ENCODE assay signal across 26 mouse cellular contexts in genomic region chr1:88086125-88086524, GRCm38 (mm10). TPM values are rescaled to one million over a fixed set of nuclear protein-coding genes. Genes with fewer than 3 reads are reported as not detected.
DNase-seq lines count a peak whose midpoint lies in the region; ATAC-seq and TF ChIP-seq lines count a peak whose summit lies in the region.
"Had no signal": no experiment of that assay in that cellular context is flagged by ENCODE, and none has a peak within 500 bp of the region (broad histone marks: within the 10 kb centered on the region; RNA-seq: fewer than 3 reads in every experiment).

No protein-coding gene starts in this region.

- H3K4me3 ChIP-seq in liver, adult 2 months (ENCODE audit: insufficient read depth, low read depth, low read length): no peak overlapping the region
- H3K4me3 ChIP-seq in liver, embryonic 12.5 days: no peak overlapping the region
- H3K4me3 ChIP-seq in intestine, postnatal 0 days (ENCODE audit: low read depth, low read length): no peak overlapping the region
- H3K4me3 ChIP-seq: embryonic facial prominence, embryonic 10.5 days; embryonic facial prominence, embryonic 12.5 days had no signal

- TF ChIP-seq POLR2A in liver, adult 2 months (IDR thresholded peaks at IDR 0.05; ENCODE audit: extremely low read depth, insufficient read depth, low read length): no peak

- no peaks in the 10 kb centered on the region for H3K27me3 ChIP-seq in liver, adult 2 months (ENCODE audit: control insufficient read depth, insufficient read depth, low read length)
- no peaks in the 10 kb centered on the region for H3K27me3 ChIP-seq in liver, embryonic 12.5 days (replicated peaks)
- no peaks in the 10 kb centered on the region for H3K27me3 ChIP-seq in intestine, postnatal 0 days (replicated peaks; ENCODE audit: control insufficient read depth, insufficient read depth, low read length)
- H3K27me3 ChIP-seq: embryonic facial prominence, embryonic 12.5 days; Patski had no signal

- H3K36me3 ChIP-seq in liver, adult 2 months (ENCODE audit: control insufficient read depth, insufficient read depth, low read length): peaks cover 6% of the 10 kb centered on the region; the same call in 1 of the 2 replicates
- no peaks in the 10 kb centered on the region for H3K36me3 ChIP-seq in liver, embryonic 12.5 days
- no peaks in the 10 kb centered on the region for H3K36me3 ChIP-seq in intestine, postnatal 0 days (ENCODE audit: control insufficient read depth, insufficient read depth)
- H3K36me3 ChIP-seq: embryonic facial prominence, embryonic 10.5 days; embryonic facial prominence, embryonic 12.5 days; G1E had no signal

- H3K4me2 ChIP-seq in liver, embryonic 12.5 days: no peak overlapping the region
- no peak overlapping the region for H3K4me2 ChIP-seq in intestine, postnatal 0 days (replicated peaks; ENCODE audit: low read depth)
- H3K4me2 ChIP-seq: embryonic facial prominence, embryonic 12.5 days had no signal

- peak; percentile 80 for DNase-seq in liver, adult 2 months (ENCODE audit: extremely low read depth, low read depth, low spot score)
- no peak for DNase-seq in kidney, adult 18-20 months
- DNase-seq in frontal cortex, adult 2 months (ENCODE audit: extremely low spot score in 1 of 2, low spot score in 1 of 2): no peak
- DNase-seq: adrenal gland, adult 8-10 months; adrenal gland, postnatal 14 days; adrenal gland, postnatal 36 days; B cell, adult 2 months; cerebellum, adult 11-12 months; cerebellum, adult 2 months; cerebellum, adult 9-10 months; cerebellum, postnatal 25 days had no signal

- no peaks in the 10 kb centered on the region for H3K9me3 ChIP-seq in liver, embryonic 12.5 days (replicated peaks)
- no peaks in the 10 kb centered on the region for H3K9me3 ChIP-seq in intestine, postnatal 0 days (ENCODE audit: control insufficient read depth)
- H3K9me3 ChIP-seq: embryonic facial prominence, embryonic 10.5 days; embryonic facial prominence, embryonic 12.5 days; G1E had no signal

- WGBS in liver, adult 2 months: 24% methylated on average over 1 of the region's 1 CpGs
- 54% methylated on average over 1 of the region's 1 CpGs for WGBS in liver, embryonic 12.5 days (ENCODE audit: insufficient replicate concordance)
- WGBS in intestine, postnatal 0 days: 31% methylated on average over 1 of the region's 1 CpGs

- ATAC-seq in liver, embryonic 12.5 days: no peak
- ATAC-seq in intestine, postnatal 0 days: peak; percentile 82
- ATAC-seq: activated CD4-positive, CD25-positive, alpha-beta regulatory T cell, adult 4 months; CD4-positive, CD25-positive, alpha-beta regulatory T cell, adult 4 months; forebrain, embryonic 14.5 days; forebrain, embryonic 16.5 days; Patski had no signal

- no peak overlapping the region for H3K27ac ChIP-seq in liver, adult 2 months (replicated peaks; ENCODE audit: insufficient read depth, low read depth, low read length)
- no peak overlapping the region for H3K27ac ChIP-seq in liver, embryonic 12.5 days
- peak overlapping the region; percentile 35; the same call in 1 of the 2 replicates for H3K27ac ChIP-seq in intestine, postnatal 0 days (ENCODE audit: low read depth, low read length)
- H3K27ac ChIP-seq: embryonic facial prominence, embryonic 10.5 days; embryonic facial prominence, embryonic 12.5 days had no signal

- no peak overlapping the region for H3K9ac ChIP-seq in liver, adult 2 months (ENCODE audit: low read depth, low read length)
- H3K9ac ChIP-seq in liver, embryonic 12.5 days: no peak overlapping the region
- H3K9ac ChIP-seq in intestine, postnatal 0 days (ENCODE audit: low read depth, low read length): no peak overlapping the region
- H3K9ac ChIP-seq: embryonic facial prominence, embryonic 12.5 days had no signal

- TF ChIP-seq CTCF in liver, adult 2 months (IDR thresholded peaks at IDR 0.05; ENCODE audit: low read depth, low read length): no peak
- TF ChIP-seq CTCF in intestine, postnatal 0 days (IDR thresholded peaks at IDR 0.05; ENCODE audit: low read depth): no peak

- H3K79me2 ChIP-seq in liver, adult 2 months (ENCODE audit: control insufficient read depth, insufficient read depth, low read length): peaks cover 18% of the 10 kb centered on the region

- H3K4me1 ChIP-seq in liver, adult 2 months (ENCODE audit: control insufficient read depth, insufficient read depth, low read length): peaks cover 4% of the 10 kb centered on the region
- H3K4me1 ChIP-seq in liver, embryonic 12.5 days: no peaks in the 10 kb centered on the region
- H3K4me1 ChIP-seq in intestine, postnatal 0 days (replicated peaks; ENCODE audit: control insufficient read depth, insufficient read depth, low read length): 0 out of 2 replicates have a peak, but pooled peaks cover 7% of the 10 kb centered on the region
- H3K4me1 ChIP-seq: embryonic facial prominence, embryonic 10.5 days; embryonic facial prominence, embryonic 12.5 days had no signal

RNA-seq across cellular contexts. Expression of gene Ugt1a8, which starts 1.5 kb away (rescaled TPM):
- 4.0 and 4.6 TPM in 2 replicates for total RNA-seq in liver, adult 2 months (2014; rRNA removed)
- polyA plus RNA-seq in liver, adult 2 months (2012; rRNA removed): 0.07 and 0.11 TPM in 2 replicates
- not detected in 2 replicates for polyA plus RNA-seq in liver, embryonic 12.5 days (2016; fragmentation: Nextera tagmentation; extraction: Ambion mirVana)
- polyA plus RNA-seq in intestine, postnatal 0 days (2015; fragmentation: Nextera tagmentation; extraction: Ambion mirVana): 0.05 and 0.08 TPM in 2 replicates
- 0.04 TPM in 1 of 2 replicates, not detected in the other for polyA plus RNA-seq in frontal cortex, adult 2 months (2012; rRNA removed)
- total RNA-seq: adrenal gland, adult 18-20 months; adrenal gland, adult 8-10 months; adrenal gland, postnatal 14 days; adrenal gland, postnatal 36 days; CH12.LX; G1E had no signal
- polyA plus RNA-seq: activated CD4-positive, CD25-positive, alpha-beta regulatory T cell, adult 4 months; CD4-positive, CD25-positive, alpha-beta regulatory T cell, adult 4 months; cerebellum, adult 2 months; cortical plate, adult 2 months; embryonic facial prominence, embryonic 10.5 days; embryonic facial prominence, embryonic 12.5 days; embryonic facial prominence, embryonic 14.5 days; forebrain, embryonic 11.5 days; forebrain, embryonic 14.5 days; forebrain, embryonic 16.5 days; G1E; Patski had no signal

RNA-seq across cellular contexts. Expression of gene Ugt1a7c, which starts 8.7 kb away (rescaled TPM):
- 20.1 and 51.1 TPM in 2 replicates for total RNA-seq in liver, adult 2 months (2014; rRNA removed)
- polyA plus RNA-seq in liver, adult 2 months (2012; rRNA removed): 2.0 and 3.9 TPM in 2 replicates
- 1.1 and 1.2 TPM in 2 replicates for polyA plus RNA-seq in liver, embryonic 12.5 days (2016; fragmentation: Nextera tagmentation; extraction: Ambion mirVana)
- polyA plus RNA-seq in intestine, postnatal 0 days (2015; fragmentation: Nextera tagmentation; extraction: Ambion mirVana): 57.4 and 60.9 TPM in 2 replicates
- 0.61 and 1.2 TPM in 2 replicates for polyA plus RNA-seq in frontal cortex, adult 2 months (2012; rRNA removed)

RNA-seq across cellular contexts. Expression of gene Ugt1a9, which starts 15.5 kb away (rescaled TPM):
- total RNA-seq in liver, adult 2 months (2014; rRNA removed): 177 and 194 TPM in 2 replicates
- polyA plus RNA-seq in liver, adult 2 months (2012; rRNA removed): 142 and 259 TPM in 2 replicates
- 0.10 and 0.14 TPM in 2 replicates for polyA plus RNA-seq in liver, embryonic 12.5 days (2016; fragmentation: Nextera tagmentation; extraction: Ambion mirVana)
- polyA plus RNA-seq in intestine, postnatal 0 days (2015; fragmentation: Nextera tagmentation; extraction: Ambion mirVana): 38.4 and 50.6 TPM in 2 replicates
- polyA plus RNA-seq in frontal cortex, adult 2 months (2012; rRNA removed): not detected in 2 replicates
- total RNA-seq: adrenal gland, adult 18-20 months; CH12.LX had no signal
- polyA plus RNA-seq: CD4-positive, CD25-positive, alpha-beta regulatory T cell, adult 4 months; cerebellum, adult 2 months; cortical plate, adult 2 months; embryonic facial prominence, embryonic 10.5 days; embryonic facial prominence, embryonic 12.5 days; embryonic facial prominence, embryonic 14.5 days; forebrain, embryonic 11.5 days; forebrain, embryonic 14.5 days; forebrain, embryonic 16.5 days; G1E had no signal

RNA-seq across cellular contexts. Expression of gene Ugt1a6b, which starts 16.9 kb away (rescaled TPM):
- total RNA-seq in liver, adult 2 months (2014; rRNA removed): 97.1 and 102 TPM in 2 replicates
- polyA plus RNA-seq in liver, adult 2 months (2012; rRNA removed): 77.3 and 91.0 TPM in 2 replicates
- polyA plus RNA-seq in liver, embryonic 12.5 days (2016; fragmentation: Nextera tagmentation; extraction: Ambion mirVana): 0.42 and 0.67 TPM in 2 replicates
- 0.35 and 0.58 TPM in 2 replicates for polyA plus RNA-seq in intestine, postnatal 0 days (2015; fragmentation: Nextera tagmentation; extraction: Ambion mirVana)
- 0.06 and 0.08 TPM in 2 replicates for polyA plus RNA-seq in frontal cortex, adult 2 months (2012; rRNA removed)
- polyA plus RNA-seq: activated CD4-positive, CD25-positive, alpha-beta regulatory T cell, adult 4 months; CD4-positive, CD25-positive, alpha-beta regulatory T cell, adult 4 months; cerebellum, adult 2 months; embryonic facial prominence, embryonic 10.5 days; embryonic facial prominence, embryonic 12.5 days; forebrain, embryonic 11.5 days; G1E had no signal

RNA-seq across cellular contexts. Expression of gene Ugt1a10, which starts 30.9 kb away (rescaled TPM):
- 6.4 and 6.9 TPM in 2 replicates for total RNA-seq in liver, adult 2 months (2014; rRNA removed)
- 1.2 and 2.8 TPM in 2 replicates for polyA plus RNA-seq in liver, adult 2 months (2012; rRNA removed)
- not detected in 2 replicates for polyA plus RNA-seq in liver, embryonic 12.5 days (2016; fragmentation: Nextera tagmentation; extraction: Ambion mirVana)
- polyA plus RNA-seq in intestine, postnatal 0 days (2015; fragmentation: Nextera tagmentation; extraction: Ambion mirVana): 0.05 and 0.22 TPM in 2 replicates
- polyA plus RNA-seq in frontal cortex, adult 2 months (2012; rRNA removed): not detected in 2 replicates
- total RNA-seq: adrenal gland, adult 8-10 months; CH12.LX had no signal
- polyA plus RNA-seq: activated CD4-positive, CD25-positive, alpha-beta regulatory T cell, adult 4 months; CD4-positive, CD25-positive, alpha-beta regulatory T cell, adult 4 months; cerebellum, adult 2 months; cortical plate, adult 2 months; embryonic facial prominence, embryonic 10.5 days; embryonic facial prominence, embryonic 12.5 days; embryonic facial prominence, embryonic 14.5 days; forebrain, embryonic 11.5 days; forebrain, embryonic 14.5 days; forebrain, embryonic 16.5 days; G1E had no signal

Comparison
In these comparisons a context has a peak if more than half of its experiments do, and no peak if none do; other contexts are left out.
1. RNA of gene Ugt1a9, which starts 15.5 kb away (polyA plus RNA-seq): 142 to 259 TPM in liver, adult 2 months and 38.4 to 50.6 TPM in intestine, postnatal 0 days; 0.10 to 0.14 TPM in liver, embryonic 12.5 days and not detected in frontal cortex, adult 2 months; every median in the first group is over 10 times any median in the second.
2. RNA of gene Ugt1a7c, which starts 8.7 kb away (polyA plus RNA-seq): 57.4 to 60.9 TPM in intestine, postnatal 0 days; 2.0 to 3.9 TPM in liver, adult 2 months, 1.1 to 1.2 TPM in liver, embryonic 12.5 days and 0.61 to 1.2 TPM in frontal cortex, adult 2 months; every median in the first group is over 10 times any median in the second.